Mouse (Mus musculus) lung, adult 2 months (tissue): ENCODE measurements around the gene Usp22.

Experiments
- CTCF ChIP-seq: fragments of 200-500 bp; IDR thresholded peaks from 2 replicates; pipeline ENCODE4 v1.5.1; 2011; ENCODE audit warnings: mild to moderate bottlenecking, low read length, control low read depth; ENCODE audit not compliant: insufficient read depth
- POLR2A ChIP-seq: fragments of 200-500 bp; IDR thresholded peaks from 2 replicates; pipeline ENCODE4 v1.6.1; 2011; ENCODE audit warnings: low read depth, mild to moderate bottlenecking, control low read depth, low read length, borderline replicate concordance; ENCODE audit errors: extremely low read depth

DNA sequence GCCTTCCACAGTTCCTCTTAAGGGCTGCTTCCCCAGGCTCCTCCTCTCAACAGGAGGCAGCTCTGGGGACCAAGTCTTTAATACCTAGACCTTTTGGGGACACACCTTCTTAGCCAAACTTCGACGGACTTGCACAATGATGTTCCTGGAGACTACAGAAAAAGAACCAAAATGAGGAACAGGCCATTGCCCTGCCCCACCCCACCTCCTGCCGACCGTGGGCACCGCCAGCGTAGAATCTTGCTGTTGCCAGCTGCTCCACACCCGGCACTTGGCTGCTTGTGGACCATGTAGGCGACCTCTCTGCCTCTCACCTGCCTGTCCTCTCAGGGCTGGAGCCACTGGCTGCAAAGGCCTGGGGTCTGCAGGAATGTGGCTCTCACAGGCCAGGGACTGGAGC is 58.6 kb downstream of the Usp22 start:
- TF ChIP-seq POLR2A (no peak), CTCF (no peak)
